Mouse (Mus musculus) embryonic facial prominence, embryonic 13.5 days (tissue): ENCODE measurements around the gene Rrbp1. TPM values are rescaled to one million over a fixed set of nuclear protein-coding genes. Genes with fewer than 3 reads are reported as not detected.

ENCODE experiments used
- ATAC-seq: fragments of 200-750 bp; cut with Nextera tagmentation; 2 replicates; pipeline ENCODE4 v1.8.0; 2017; ENCODE audit warnings: low read depth; ENCODE audit not compliant: insufficient number of reproducible peaks, insufficient read depth, low FRiP score, low TSS enrichment
- H3K27ac ChIP-seq: fragments of 300-500 bp; sonication (generic); 2 replicates; pipeline ENCODE4 v1.5.1; 2015; ENCODE audit warnings: moderate library complexity, mild to moderate bottlenecking, inconsistent platforms
- H3K27me3 ChIP-seq: fragments of 300-500 bp; sonication (generic); 2 replicates; pipeline ENCODE4 v1.6.1; 2015; ENCODE audit warnings: mild to moderate bottlenecking, inconsistent platforms
- H3K36me3 ChIP-seq: fragments of 300-500 bp; sonication (generic); 2 replicates; pipeline ENCODE4 v1.6.1; 2015; ENCODE audit warnings: mild to moderate bottlenecking, inconsistent platforms
- H3K4me1 ChIP-seq: fragments of 300-500 bp; sonication (generic); 2 replicates; pipeline ENCODE4 v1.6.1; 2015; ENCODE audit warnings: inconsistent platforms
- H3K4me2 ChIP-seq: fragments of 300-500 bp; sonication (generic); 2 replicates; pipeline ENCODE4 v1.6.1; 2015; ENCODE audit warnings: moderate library complexity, mild to moderate bottlenecking, inconsistent platforms
- H3K4me3 ChIP-seq: fragments of 300-500 bp; sonication (generic); 2 replicates; pipeline ENCODE4 v1.5.1; 2015; ENCODE audit warnings: mild to moderate bottlenecking, inconsistent platforms
- H3K9ac ChIP-seq: fragments of 300-500 bp; sonication (generic); 2 replicates; pipeline ENCODE4 v1.6.1; 2015; ENCODE audit warnings: mild to moderate bottlenecking, inconsistent platforms
- H3K9me3 ChIP-seq: fragments of 300-500 bp; sonication (generic); 2 replicates; pipeline ENCODE4 v1.6.1; 2016; ENCODE audit warnings: inconsistent platforms
- WGBS: fragments of 180-500 bp; shearing (Covaris S2); methylation state at CpG from one replicate; pipeline ENCODE4 v1.1.7; 2015; ENCODE audit warnings: mixed read lengths; 5-methylcytosine and 5-hydroxymethylcytosine counted together
- polyA plus RNA-seq: library from polyadenylated mRNA; unstranded; fragments of >200 nt; fragmentation: Nextera tagmentation; extraction: Ambion mirVana; gene quantifications from 2 replicates; pipeline ENCODE4 v1.2.1, GENCODE M21; 2015

The Rrbp1 gene
- polyA plus RNA-seq, 1 experiment from 2014 or later, result 136 TPM

DNA sequence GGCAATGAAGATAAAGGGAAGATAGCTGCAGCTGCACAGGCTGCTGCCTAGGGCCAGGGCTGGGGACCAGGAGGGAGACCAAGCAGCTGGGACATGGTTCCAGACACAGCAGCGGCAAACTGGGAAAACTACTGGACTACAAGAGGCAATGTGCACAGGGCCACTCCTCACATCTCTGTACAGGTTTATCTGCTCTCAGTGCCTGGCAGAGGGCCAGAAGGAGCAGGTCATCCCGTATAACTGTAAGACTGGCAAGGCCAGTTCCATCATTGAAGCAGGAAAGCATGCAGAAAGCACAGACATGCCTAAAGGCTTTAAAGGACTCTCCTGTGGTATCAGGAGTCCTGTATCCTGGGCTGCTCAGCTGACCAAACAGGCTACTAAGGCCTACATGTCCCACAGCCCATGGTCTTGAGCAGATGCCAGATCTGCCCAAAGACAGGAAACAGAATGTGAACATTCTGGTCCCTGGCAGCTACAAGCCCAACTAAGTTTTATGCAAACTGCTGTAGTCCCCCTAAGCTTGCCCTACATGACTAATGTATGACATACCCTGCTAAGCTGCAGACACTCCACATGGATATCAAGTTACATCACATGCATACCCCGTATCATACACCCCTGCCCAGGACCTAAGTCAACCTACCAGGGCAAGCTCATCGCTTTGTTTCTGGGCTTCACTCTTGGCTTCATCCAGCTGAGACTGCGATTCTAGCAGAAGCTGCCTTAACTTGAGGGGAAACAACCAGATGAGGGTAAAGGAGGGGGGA, 59.3 kb downstream of the Rrbp1 start:
- Histone ChIP-seq H3K9me3 (no peaks in the 10 kb centered on the region), H3K36me3 (peaks cover 100% of the 10 kb centered on the region), H3K9ac (no peak overlapping the region), H3K27me3 (no peaks in the 10 kb centered on the region), H3K4me3 (no peak overlapping the region), H3K4me2 (no peak overlapping the region), H3K27ac (peak overlapping the region; percentile 16; the same call in 1 of the 2 replicates), H3K4me1 (peaks cover 23% of the 10 kb centered on the region)
- ATAC-seq, result no peak
- WGBS, result 51% methylated on average over 5 of the region's 5 CpGs

DNA sequence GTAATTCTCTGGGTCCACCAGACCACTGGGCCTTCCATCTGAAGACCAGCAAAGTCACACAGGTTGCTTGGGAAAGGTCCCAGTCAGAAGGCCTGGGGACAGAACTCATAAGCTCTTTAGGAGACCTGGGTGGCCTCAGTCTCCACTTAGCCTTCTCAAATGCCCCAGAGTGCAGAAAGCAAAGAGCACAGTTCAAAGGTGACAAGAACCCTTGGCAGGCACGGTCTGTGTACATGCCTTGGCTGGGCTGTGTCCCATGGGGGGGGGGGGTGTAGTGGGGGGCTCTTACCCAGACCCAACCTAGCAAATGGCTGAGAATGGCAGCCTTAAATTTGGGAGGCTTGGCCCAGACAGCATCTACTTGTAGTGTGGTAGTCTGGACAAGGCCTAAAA, 60.0 kb downstream of the Rrbp1 start:
- H3K27me3 ChIP-seq, result no peaks in the 10 kb centered on the region
- no peak overlapping the region for H3K4me2 ChIP-seq
- ATAC-seq, result no peak
- H3K36me3 ChIP-seq, result peaks cover 100% of the 10 kb centered on the region
- no peaks in the 10 kb centered on the region for H3K9me3 ChIP-seq
- H3K9ac ChIP-seq, result no peak overlapping the region
- H3K27ac ChIP-seq, result peak overlapping the region; percentile 16; the same call in 1 of the 2 replicates
- no peak overlapping the region for H3K4me3 ChIP-seq
- WGBS, result 31% methylated on average over 1 of the region's 1 CpGs
- peaks cover 23% of the 10 kb centered on the region for H3K4me1 ChIP-seq

DNA sequence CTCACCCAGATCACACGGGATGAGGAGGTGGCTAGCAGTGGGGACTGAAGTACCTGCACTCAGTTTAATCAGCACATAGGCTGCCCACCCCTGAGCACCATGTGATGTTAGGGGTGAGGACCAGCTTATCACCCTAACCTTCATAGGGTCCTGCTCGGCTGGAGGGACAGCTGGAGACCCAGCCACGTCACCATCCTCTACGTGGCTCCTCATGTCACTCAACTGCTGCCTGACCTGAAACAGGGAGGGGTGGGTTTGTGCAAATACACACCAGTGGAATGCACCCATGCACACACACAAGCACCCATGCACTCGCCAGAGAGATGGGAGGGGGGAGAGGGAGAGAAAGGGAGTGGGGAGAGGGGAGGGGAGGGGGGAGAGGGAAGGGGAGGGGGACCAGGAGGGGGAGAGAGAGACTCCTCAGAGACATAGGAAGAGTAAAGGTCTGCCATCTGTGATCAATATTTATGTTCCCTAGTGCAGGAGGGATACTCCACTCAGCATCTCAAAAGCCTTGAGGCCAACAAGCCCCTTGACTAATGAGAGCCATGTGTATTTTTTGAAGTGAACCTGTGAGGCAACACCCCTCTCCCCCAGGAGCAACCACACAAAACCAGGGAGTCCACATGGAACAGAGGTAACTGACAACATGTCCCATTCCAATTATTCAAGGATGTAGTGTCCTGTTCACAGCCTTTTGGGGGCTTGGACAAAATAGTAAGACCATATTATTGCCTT, 60.6 kb downstream of the Rrbp1 start:
- 62% methylated on average over 5 of the region's 5 CpGs for WGBS
- Histone ChIP-seq H3K36me3 (peaks cover 100% of the 10 kb centered on the region), H3K9me3 (no peaks in the 10 kb centered on the region), H3K4me3 (no peak overlapping the region), H3K4me1 (peaks cover 23% of the 10 kb centered on the region), H3K27me3 (no peaks in the 10 kb centered on the region), H3K27ac (peak overlapping the region; percentile 16; the same call in 1 of the 2 replicates), H3K9ac (no peak overlapping the region), H3K4me2 (no peak overlapping the region)
- ATAC-seq, result no peak

DNA sequence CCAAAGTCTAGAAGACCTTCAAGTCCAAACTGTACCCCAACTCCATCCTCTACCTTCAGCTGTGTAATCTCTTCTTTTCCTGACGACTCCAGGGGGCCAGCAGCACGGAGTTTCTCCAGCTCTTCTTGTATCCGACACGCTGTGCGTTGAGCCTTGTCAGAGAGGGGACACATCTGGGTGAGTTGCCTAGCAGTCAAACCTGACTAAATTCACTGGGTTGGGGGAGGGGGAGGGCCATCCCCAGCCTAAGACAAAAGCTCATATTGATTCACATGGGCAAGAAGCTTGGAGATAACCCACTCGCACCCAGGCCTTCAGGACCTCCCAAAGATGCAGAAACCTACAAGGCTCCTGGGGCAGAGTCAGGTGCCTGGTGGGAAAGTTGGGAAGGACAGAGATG, 61.8 kb downstream of the Rrbp1 start:
- Histone ChIP-seq H3K9me3 (no peaks in the 10 kb centered on the region), H3K4me2 (no peak overlapping the region), H3K36me3 (peaks cover 100% of the 10 kb centered on the region), H3K9ac (no peak overlapping the region), H3K4me1 (peaks cover 23% of the 10 kb centered on the region), H3K4me3 (no peak overlapping the region), H3K27ac (no peak overlapping the region), H3K27me3 (no peaks in the 10 kb centered on the region)
- ATAC-seq, result no peak
- 95% methylated on average over 6 of the region's 6 CpGs for WGBS

DNA sequence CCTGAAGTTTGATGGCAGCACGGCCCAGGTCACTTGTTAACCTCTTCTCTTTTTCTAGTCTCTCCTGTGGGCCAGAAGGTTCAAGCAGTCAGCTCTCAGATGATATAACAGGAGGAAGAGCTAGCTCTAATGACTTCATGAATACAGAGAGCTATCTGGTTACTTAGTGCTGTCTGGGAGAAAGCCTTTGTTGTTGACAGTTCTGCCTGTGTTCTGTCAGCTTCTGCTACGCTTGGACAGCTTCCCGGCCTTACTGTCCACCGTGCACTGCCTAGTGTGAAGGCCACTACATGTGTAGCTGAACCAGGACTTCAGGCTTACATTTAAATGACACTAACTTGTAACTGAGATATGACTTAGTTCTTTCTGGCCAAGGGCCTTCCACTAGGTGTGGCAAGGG, 62.6 kb downstream of the Rrbp1 start:
- Histone ChIP-seq H3K36me3 (peaks cover 100% of the 10 kb centered on the region), H3K4me1 (peaks cover 23% of the 10 kb centered on the region), H3K27ac (no peak overlapping the region), H3K27me3 (no peaks in the 10 kb centered on the region), H3K9ac (no peak overlapping the region), H3K4me2 (no peak overlapping the region), H3K4me3 (no peak overlapping the region), H3K9me3 (no peaks in the 10 kb centered on the region)
- no peak for ATAC-seq
- 89% methylated on average over 4 of the region's 4 CpGs for WGBS

DNA sequence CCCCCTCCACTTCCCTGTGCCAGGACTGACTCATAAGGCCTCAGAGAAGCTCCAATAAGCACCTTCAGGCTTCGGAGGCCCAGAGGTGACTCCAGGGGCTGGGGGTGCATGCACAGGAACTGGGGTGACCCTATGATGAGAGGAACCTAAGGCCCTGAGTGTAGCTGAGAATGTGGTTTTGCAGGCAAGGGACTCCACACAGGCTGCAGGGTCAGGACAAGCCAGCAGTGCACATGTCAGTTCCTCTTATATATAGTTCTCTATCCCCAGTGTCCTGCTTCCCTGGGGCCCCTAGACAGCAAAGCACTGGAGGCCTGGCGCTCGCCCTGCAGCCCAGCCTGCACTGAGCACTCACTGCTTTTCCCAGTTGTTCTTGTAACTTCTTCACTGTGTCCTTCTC, 63.1 kb downstream of the Rrbp1 start:
- Histone ChIP-seq H3K4me2 (no peak overlapping the region), H3K4me1 (peaks cover 23% of the 10 kb centered on the region), H3K36me3 (peaks cover 99% of the 10 kb centered on the region), H3K27me3 (no peaks in the 10 kb centered on the region), H3K9me3 (no peaks in the 10 kb centered on the region), H3K9ac (no peak overlapping the region), H3K4me3 (no peak overlapping the region), H3K27ac (no peak overlapping the region)
- no peak for ATAC-seq
- WGBS, result 92% methylated on average over 3 of the region's 3 CpGs

DNA sequence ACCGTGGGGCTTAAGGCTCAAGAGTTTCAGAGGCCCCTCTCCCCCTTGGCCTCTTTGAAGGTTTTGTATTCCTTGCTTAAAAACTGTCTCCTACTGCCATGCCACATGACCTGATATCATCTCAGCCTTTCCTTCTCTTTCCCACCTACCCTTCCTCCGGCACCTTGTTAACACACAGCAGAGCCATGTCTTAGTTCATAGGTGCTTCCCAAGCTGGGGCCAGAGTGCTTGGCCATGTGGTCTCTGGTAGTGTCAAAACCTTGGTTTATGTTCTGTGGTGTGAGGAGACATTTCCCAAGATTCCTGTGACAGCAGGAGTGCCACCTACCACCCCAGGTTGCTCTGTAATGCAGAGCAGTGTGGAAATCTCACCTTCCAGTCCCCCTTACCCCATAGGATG, 64.7 kb downstream of the Rrbp1 start:
- no peaks in the 10 kb centered on the region for H3K9me3 ChIP-seq
- H3K27ac ChIP-seq, result no peak overlapping the region
- 93% methylated on average over 2 of the region's 2 CpGs for WGBS
- peaks cover 93% of the 10 kb centered on the region for H3K36me3 ChIP-seq
- ATAC-seq, result no peak
- H3K27me3 ChIP-seq, result no peaks in the 10 kb centered on the region
- no peak overlapping the region for H3K4me2 ChIP-seq
- peaks cover 15% of the 10 kb centered on the region for H3K4me1 ChIP-seq
- H3K4me3 ChIP-seq, result no peak overlapping the region
- H3K9ac ChIP-seq, result no peak overlapping the region

DNA sequence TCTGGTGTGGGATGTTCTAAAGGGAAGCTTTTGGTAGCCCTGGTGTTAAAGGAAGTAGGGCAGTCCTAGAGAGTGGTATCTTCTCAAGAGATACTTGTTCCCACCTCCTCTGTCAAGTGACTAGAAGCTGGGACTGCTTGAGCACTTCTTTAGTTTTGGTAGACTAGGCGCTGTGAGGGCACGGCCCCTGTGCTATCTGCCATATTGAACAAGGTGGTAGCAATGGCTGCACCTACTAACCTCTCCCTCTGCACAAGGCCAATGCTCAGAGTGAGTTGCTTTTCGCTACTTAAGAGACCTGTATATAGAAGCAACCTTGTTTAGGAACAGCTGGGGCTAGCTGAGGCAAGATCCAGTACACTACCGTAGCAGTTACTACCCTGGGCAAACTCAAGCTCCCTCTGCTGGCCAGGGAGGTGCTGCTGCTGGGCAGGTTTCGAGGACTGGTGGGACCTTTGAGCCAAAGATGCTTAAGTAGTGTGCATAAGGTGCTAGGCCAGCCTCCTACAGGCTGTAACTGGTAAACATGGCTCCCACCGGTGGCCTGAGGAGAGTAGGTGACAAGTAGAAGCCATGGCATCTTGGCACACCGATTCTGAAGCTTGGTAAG, 65.5 kb downstream of the Rrbp1 start:
- H3K36me3 ChIP-seq, result peaks cover 93% of the 10 kb centered on the region
- no peak overlapping the region for H3K27ac ChIP-seq
- no peaks in the 10 kb centered on the region for H3K9me3 ChIP-seq
- H3K4me2 ChIP-seq, result no peak overlapping the region
- no peaks in the 10 kb centered on the region for H3K27me3 ChIP-seq
- no peak overlapping the region for H3K4me3 ChIP-seq
- no peak for ATAC-seq
- WGBS, result 91% methylated on average over 7 of the region's 7 CpGs
- H3K9ac ChIP-seq, result no peak overlapping the region
- peaks cover 6% of the 10 kb centered on the region; the same call in 1 of the 2 replicates for H3K4me1 ChIP-seq

DNA sequence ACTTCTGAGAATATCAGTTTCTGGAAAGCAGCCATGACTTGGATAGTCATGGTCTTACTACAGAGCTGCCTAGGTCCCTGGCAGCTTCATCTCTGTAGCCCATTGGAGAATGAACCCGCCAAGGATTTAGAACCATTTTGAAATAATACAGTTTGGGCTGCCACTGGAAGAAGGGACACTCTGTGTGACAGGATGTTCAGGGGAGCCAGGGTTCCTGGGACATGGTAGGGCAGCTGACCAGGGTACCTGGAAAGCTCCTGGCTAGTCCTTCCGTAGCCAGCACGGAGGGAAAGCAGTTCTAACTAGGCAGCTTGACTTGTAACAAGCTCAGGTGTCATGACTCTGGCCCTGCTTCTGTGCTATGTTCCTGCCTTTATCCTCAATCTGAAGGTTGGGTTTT, 66.3 kb downstream of the Rrbp1 start:
- H3K36me3 ChIP-seq, result peaks cover 93% of the 10 kb centered on the region

DNA sequence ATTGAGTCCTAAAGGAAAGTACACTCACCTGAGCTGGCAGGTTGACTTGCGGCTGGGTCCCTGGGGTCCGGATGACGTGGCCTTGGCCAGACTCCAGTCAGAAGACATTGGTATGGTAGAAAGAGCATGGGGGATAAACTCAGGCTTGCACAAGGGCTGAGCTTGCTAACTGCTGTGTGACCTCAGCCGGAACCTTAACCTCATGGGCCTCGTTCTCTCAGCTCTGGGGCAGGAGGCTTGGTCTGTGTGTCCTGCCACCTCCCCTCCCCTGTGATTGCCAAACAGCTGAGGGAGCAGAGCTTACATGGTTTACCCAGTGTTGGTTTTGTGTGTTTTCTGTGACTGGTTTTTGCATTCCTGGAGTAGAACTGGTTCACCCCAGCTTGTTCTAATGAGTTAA, 70.7 kb downstream of the Rrbp1 start:
- 85% methylated on average over 5 of the region's 5 CpGs for WGBS
- Histone ChIP-seq H3K36me3 (peaks cover 67% of the 10 kb centered on the region), H3K9me3 (no peaks in the 10 kb centered on the region)

More for the DNA sequence above, 66.3 kb downstream of the Rrbp1 start:
- H3K4me2 ChIP-seq, result no peak overlapping the region
- WGBS, result 95% methylated on average over 3 of the region's 3 CpGs
- no peaks in the 10 kb centered on the region for H3K4me1 ChIP-seq
- no peaks in the 10 kb centered on the region for H3K9me3 ChIP-seq
- H3K9ac ChIP-seq, result no peak overlapping the region
- H3K4me3 ChIP-seq, result no peak overlapping the region
- no peak for ATAC-seq
- H3K27ac ChIP-seq, result no peak overlapping the region
- no peaks in the 10 kb centered on the region for H3K27me3 ChIP-seq

DNA sequence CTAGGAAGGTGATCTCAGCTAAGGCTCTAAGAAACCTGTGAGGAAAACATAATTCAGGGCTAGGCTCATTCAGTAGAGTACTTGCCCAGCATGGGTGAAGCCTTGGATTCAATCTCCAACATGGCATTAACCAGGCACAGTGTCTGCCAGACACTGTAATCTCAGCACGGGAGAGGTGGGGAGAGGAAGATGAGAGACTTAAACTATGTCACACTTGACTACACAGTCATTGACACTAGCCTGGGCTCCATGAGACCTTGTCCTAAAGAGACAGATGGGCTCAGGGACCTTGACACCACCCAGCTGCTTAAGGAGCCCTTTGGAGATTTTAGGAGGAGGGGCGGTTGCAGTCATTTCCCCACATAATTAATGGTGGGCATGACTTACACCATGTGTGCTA, 73.2 kb downstream of the Rrbp1 start:
- ATAC-seq, result no peak
- no peaks in the 10 kb centered on the region for H3K27me3 ChIP-seq
- H3K9ac ChIP-seq, result no peak overlapping the region
- no peak overlapping the region for H3K4me2 ChIP-seq
- H3K27ac ChIP-seq, result no peak overlapping the region
- peaks cover 2% of the 10 kb centered on the region; the same call in 1 of the 2 replicates for H3K4me1 ChIP-seq
- no peaks in the 10 kb centered on the region for H3K9me3 ChIP-seq
- peaks cover 44% of the 10 kb centered on the region for H3K36me3 ChIP-seq
- no peak overlapping the region for H3K4me3 ChIP-seq
- 81% methylated on average over 2 of the region's 2 CpGs for WGBS

More for the DNA sequence above, 70.7 kb downstream of the Rrbp1 start:
- Histone ChIP-seq H3K4me1 (no peaks in the 10 kb centered on the region), H3K9ac (no peak overlapping the region), H3K4me3 (no peak overlapping the region), H3K27me3 (no peaks in the 10 kb centered on the region), H3K4me2 (no peak overlapping the region), H3K27ac (no peak overlapping the region)
- no peak for ATAC-seq
